Mouse (Mus musculus) CD4-positive helper T cell, adult 2 months (primary cell): ENCODE data around the gene Lmbr1.
A peak's percentile ranks its signal among the peaks of the same experiment; 100 is the strongest.
"Not testable (repeated sequence)": the region's sequence is repeated elsewhere in the genome, so short reads cannot be mapped to it uniquely, and the experiment has no call there.

Experiments used
- DNase-seq: peaks from one replicate; pipeline ENCODE4 v3.0.0-alpha.2; 2012; ENCODE audit warnings: low read depth, missing footprints, low spot score

Gene Lmbr1

DNA sequence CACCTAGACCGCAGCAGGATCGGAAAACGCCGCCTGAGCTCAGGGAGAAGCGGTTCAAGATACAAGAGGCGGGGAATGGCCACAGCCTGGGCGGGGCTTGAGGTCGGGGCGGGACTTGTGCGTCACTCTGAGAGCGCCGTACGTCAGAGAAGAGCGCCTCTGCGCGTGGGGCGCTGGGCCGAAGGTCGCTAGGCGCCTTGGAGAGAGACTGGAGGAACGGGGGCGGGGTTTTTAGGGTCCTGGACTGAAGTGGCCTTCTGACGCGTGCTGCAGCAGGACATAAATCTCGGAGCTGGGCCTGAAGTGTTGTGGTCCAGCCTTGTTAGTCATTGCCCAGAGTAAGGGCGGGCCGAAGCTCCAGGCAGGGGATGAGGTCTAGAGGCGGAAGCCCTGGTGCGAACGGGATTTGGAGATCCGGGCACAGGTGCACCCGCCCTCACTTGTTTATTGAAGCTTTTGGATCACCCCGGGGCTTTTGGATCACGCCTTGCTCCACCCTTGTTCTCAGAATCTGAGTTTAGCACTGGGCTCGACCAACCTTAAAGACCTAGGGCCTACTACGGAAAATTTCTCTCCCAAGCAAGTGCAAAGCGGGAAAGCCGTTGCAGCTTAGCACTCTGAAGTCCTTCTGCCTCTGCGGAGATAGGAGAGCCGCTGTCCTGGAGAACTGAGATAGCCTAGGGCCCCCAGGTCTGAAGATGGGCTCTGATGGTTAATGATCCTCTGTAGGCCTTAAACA lies at the start of gene Lmbr1:
Gene Lmbr1, minus strand, starts transcription at position 93 of the 739 bp plus-strand sequence.
- DNase-seq = peak; percentile 89

DNA sequence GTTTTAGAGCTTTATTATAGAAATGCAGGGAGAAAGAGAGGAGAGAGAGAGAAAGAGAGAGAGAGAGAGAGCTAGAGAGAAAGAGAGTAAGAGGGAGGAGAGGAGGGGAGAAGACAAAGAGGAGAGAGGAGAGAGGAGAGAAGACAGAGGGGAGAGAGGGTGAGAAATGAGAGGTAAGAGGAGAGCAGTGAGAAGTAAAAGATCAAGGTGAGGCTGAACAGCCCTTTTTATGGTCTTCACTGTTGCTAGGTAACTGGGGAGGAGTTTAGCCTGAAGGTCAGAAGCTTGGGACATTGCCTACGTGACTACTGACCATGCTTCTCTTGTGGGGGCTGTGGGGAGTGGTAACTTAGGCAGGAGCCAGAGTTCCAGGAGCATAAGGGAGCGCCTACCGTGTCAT lies 45.1 kb upstream of the Lmbr1 start:
- not testable (repeated sequence) for DNase-seq

DNA sequence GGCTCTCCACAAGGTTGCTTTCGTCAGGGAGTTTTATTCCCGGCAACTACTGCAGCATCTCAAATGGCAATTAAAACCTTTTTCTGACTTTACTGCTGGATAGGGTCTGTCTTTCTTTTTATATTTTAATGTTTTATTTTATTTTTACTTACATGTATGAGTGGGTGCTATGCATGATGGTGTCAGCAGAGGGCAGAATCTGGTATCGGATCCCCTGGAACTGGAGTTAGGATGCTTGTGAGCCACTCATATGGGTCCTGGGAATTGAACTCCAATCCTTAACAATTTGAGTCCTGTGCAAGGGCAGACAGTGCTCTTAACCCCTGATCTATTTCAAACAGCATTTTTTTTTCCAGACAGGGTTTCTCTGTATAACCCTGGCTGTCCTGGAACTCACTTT lies 34.9 kb upstream of the Lmbr1 start:
- DNase-seq = no peak

DNA sequence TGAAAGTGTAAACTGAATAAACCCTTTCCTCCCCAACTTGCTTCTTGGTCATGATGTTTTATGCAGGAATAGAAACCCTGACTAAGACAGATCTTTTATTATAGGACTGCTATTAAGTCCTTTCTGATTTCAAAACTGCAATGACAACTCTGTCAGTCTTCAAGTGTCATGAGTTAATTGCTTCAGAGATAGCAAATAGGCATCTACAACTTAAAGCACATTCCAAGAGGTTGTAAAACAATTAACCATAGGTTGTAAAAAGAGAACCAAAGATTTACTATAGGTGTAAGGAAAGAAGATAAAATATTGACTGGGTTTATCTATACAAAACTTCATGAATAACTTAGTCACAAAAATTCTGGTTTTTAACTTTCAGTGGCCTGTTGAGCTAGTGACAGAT lies 32.7 kb upstream of the Lmbr1 start:
- no peak for DNase-seq

DNA sequence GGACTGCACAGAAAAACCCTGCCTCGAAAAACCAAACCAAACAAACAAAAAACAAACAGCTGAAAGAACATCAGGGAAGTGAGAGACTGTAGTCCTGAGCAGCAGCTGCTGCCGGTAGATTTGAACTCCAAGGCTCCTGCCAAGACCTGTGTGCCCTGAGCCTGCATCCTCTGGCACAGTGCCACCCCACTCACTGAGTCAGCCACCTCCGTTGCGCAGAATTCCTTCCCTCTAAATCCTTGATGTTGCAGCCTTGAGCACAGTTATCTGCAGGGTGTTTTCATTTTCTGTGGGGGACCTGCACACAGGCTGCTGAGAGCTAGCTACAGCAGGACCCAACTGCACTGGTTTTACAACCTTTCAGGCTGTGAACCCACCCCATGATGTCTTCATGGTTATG lies 20.2 kb upstream of the Lmbr1 start:
- no peak for DNase-seq

DNA sequence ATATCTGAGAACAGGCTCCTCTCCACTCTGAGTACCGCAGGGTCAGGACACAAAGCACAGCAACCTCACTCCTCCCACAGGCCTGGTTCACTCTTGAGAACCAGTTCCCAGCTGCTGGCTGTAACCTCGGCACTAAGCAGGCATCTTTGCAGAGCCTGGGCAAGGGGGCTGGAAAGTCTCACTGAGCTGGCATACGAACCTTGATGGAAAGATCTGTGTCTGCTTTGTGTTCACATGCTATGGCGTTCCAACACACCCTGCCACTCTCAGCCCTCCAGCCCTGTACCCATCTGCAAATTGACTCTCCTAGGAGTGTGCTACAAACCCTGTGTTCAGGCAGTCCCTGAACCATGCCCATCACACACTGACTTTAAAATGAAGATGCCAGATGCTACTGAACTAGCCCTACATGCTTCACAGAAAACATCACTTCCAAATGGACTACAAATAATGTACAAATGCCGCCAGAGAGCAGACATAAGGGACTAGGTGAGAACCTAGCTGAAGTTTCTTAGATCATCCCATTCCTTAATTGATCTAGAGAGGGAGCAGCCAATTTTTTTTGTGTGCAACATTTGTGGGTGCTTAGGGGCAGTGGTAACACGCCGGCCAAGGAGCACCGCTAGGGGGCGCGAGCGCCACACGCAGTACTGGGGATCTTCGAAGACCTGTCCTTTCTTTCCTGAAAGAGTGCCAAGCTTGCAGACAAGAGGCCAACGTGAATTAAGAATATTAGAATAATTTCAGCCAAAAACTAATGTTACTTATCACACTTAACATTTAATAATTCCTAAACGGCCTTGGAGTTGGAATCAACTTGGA lies 11.0 kb upstream of the Lmbr1 start:
- peak; percentile 50 for DNase-seq

DNA sequence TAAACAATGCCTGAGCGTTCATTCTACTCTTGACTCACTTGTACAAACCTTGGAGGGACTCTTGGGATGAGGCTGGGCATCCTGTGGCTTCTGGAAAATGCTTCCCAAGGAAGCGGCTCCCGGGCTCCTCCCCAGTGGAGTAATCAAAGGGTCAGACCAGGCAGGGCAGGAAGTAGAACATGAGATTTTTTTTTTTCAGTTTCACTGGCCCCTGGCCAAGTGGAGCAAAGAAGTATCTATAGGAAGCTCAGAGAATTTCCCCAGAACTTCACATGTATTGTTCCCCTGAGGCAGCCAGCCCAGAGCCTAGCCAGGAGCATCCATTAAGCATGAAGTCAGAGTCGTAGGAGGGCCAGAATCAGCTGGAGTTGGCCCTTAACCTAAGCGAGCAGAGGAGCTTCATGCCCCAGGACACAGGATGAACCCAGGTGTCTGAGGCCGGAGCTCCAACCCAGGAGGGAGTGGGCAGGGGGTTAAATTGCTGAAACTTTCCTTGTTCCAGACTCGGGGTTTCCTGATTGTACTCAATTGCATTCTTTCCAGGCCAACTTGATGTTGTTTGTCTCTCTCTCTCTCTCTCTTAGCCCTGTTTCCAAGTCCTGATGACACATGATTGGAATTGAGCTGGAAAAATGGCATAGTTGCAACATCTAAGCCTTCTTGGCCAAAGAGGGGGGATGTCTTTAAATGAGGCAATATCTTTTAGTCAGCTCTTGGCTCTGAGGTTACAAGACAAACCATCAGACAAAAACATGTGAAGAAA lies 10.2 kb upstream of the Lmbr1 start:
- DNase-seq = no peak

DNA sequence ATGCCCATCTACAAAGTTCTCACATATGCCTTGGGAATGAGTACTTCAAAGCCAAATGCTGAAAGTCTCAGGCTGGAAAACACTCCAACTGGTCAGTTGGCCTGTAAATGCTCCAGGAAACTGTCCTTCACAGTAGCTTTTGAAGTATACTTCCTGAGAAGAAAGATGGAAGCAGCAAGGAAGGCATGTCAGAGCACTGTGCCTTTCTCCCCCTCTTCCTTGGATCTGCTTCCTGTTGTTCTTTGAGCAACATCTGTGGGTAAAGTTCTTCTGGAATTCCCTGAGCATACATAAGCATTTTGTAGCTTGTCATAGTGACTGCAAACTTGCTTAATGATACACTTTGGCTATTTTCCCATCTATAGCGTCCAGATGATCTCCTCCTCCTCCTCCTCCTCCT lies 9.4 kb upstream of the Lmbr1 start:
- no peak for DNase-seq

DNA sequence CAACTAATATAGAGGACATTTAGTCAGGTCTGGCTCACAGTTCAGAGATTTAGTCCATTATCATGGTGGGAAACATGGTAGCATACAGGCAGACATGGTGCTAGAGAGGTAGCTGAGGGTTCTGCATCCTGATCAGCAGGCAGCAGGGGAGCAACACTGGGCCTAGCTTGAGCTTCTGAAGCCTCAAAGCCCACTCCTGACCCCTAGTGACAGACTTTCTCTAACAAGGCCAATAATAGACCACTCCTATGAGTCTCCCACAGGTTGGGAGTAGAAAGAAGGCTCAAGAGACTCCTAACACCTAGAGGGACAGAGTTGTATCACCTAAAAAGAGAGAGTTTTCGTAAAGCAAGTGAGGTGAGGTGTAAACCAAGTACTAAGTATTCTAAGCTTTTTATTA lies 4.6 kb upstream of the Lmbr1 start:
- DNase-seq = no peak

DNA sequence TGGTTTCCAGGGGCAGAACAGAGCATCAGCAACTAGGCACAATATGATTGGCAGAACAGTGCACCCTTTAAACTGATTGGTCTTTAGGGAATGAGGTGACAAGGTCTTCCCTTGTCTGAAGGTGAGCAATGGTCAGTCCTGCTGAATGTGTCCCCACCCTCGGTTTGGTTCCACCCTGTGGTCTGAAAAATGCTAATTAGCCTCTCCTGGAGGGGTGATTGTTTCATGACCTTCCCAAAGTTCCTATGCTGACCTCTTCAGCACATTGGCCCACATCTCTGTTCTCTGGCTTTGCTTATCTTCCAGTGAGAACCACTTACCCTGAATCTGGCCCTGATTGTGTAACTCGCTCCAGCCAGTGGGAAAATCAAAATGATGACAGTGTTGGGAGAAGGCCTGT lies 1.9 kb upstream of the Lmbr1 start:
- DNase-seq = no peak

DNA sequence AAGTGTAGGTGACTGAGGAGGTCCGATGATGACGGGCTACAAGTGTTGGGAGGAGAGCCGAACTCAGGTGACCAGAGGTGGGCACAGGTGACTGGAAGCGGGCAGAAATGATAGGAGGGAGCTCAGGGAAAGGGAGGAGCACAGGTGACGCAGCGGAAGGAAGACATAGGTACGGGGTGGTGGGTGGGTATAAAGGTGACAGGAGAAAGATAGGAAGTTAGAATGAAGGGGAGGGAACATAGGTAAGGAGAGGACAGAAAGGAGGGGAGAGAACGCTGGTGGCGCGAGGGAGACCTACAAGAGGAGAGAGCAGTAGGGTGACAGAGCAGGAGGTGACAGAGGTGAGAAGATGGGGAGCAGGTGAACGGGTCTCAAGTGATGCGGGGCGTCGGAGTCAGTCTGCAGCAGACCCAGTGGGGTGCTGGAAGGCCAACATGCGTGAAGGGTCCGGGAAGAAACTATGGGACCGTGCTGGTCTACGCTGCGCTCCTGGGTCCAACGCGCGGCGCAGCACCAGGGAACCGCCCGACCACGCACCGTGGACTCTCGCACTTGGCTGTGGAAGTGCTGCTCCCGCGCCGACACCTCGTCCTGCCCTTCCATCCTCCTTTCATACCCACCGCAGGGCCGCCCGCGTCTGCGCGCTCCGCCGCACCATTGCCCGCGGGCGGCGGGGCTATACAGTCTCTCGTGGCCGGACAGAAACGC lies 446 bp downstream of the Lmbr1 start:
- no peak for DNase-seq

DNA sequence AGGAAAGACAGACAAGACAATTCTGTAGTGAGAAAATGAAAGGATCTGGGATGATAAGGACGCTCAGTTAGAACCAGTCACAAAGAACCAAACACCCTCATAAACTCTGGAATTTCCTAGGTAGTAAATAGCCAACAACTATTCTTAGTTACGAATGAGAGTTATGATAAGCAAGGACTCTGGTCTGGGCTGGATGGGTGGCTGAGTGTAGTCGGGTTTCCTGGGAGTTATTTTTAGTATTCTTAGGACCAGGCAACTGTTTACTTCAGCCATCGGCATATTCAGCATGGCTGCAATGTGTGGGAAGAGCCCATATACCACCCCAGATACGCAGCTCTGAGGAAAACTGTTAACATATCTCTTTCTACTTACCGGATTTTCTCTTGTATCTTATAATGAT lies 14.7 kb downstream of the Lmbr1 start:
- DNase-seq = no peak

DNA sequence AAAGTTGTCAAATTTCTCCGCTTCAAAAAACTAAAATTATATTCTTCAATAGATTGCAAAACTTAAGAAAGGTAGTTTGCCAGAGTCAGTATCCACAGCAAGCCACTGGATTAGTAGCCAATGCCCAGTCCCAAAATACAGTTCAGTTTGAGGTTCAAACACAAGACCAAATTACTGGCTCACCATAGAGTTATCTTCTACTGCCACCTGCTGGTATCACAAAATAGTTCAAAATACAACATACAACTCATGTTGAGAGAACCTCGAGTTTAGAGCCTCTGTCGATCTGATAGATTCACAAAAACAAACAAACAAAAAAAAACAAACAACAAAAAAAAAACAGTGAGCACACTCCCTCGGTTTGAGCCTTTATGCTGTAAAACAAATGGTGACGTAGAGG lies 42.4 kb downstream of the Lmbr1 start:
- DNase-seq = peak; percentile 8

DNA sequence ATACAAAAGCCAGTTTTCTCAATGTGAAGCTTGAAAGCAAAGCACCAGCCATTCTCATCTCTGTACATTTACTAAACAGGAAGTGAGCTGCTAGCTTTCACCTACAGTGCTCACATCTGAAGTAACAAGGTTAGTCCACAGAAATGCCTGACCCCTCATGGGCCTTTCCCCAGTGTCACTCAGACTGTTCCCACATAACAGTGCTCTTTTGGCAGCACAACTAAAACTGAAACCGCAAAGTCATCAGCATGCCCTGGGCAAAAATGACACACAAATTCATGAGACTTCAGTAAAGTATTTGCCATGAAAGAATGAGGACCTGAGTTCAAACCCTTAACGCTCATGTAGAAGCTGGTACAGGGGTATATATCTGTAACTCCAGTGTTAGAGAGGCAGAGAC lies 55.7 kb downstream of the Lmbr1 start:
- no peak for DNase-seq

DNA sequence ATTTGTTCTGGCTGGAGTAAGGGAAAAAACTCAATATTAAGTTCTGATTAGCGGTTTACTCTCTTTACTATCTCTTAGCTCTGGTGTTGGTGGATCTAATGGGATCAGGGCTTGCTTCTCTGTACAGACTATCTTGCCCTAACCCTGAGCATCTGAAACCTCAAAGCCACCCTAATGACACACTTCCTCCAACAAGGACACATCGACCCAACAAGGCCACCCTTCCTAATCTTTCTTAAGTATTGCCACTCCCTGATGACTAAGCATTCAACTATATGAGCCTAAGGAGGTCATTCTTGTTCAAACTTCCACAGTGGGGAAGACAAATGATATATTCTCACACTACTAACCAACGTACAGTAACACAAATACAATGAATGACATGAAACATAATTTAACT lies 69.0 kb downstream of the Lmbr1 start:
- DNase-seq = no peak

DNA sequence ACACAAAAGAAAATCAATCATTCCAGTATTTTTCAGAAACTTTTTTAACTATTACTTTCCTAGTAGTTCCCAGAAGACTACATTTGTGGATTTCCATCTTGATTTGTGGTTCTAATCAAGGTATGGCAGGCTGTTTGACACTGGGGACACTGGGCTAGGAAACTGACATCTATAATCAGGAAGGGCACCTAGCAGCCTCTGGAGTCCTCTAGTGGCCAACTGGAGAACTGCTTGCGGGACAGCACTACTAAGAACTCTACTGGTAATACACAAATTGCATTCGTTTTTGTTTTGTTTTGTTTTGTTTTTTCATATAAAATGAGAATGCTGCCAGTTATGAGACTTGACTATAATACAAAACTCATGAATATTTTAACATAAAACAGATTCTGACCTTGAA lies 85.0 kb downstream of the Lmbr1 start:
- peak; percentile 42 for DNase-seq

DNA sequence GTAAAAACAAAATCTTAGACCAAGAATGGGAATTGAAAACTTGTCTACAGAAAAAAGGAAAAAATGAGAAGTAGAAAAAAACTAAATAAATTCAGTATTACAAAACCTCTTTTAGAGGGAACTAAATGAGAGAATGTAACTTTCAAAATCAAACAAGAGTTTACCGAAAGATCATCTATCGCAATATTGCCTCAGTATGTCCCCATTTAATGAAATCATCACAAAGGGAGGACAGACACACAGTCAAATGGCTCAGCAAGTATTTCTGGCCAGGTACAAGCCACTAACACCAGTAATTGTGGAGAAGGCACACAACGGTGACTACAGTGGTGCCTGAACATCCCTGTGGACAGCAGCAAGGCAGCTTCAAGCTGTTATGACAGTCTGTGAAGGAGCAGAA lies 88.1 kb downstream of the Lmbr1 start:
- DNase-seq = no peak

DNA sequence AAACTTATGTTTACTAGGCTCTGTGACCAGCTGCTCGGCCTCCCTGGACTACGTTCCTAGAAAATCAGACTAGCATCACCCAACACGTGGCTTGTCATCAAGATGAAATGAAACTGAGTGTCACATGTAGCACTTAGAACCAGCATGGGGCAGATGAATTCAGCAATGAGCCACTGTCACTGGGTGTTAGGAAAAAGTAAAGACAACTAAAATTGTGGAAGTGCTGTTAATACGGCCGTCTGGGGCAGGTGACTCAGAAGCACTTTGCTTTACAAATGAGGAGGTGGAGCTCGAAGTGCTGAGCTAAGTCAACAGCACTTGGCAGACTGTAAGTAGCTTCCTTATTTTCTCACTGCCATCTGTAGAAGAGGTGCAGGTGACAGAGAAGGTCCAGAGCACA lies 88.5 kb downstream of the Lmbr1 start:
- DNase-seq = no peak

DNA sequence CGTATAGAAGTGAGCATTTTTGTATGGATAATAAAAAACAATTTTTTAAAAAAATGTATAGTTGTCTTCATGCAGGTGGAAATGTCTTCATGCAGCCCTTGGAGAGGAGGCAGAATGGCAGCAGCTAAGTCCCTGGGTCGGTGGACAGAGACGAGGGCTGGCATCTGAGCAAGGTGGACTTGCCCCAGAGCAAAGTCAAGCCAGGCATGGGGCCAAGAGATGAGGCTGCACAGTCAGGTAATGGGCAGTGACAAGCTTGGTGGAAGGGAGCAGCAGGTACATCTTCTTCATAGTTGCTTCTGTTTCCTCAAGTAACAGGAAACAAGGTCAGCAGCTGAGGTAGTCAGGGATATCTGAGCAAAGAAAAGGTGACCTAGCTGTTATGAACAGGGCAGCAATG lies 97.1 kb downstream of the Lmbr1 start:
- DNase-seq = no peak

DNA sequence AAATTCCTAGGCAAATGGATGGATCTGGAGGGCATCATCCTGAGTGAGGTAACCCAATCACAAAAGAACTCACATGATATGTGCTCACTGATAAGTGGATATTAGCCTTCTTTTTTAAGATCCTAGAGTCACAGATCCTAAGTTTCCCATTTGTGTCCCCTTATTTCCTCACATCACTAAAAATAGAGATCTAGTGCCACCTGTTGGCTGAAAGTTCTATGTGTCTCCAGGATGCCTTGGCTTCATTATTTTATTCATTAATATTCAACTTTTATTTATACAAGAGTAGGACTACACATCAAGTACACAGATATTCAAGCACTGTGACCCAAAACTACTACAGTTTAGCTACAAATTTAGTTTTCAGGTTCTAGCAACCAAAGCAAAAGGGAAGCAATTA lies 103.4 kb downstream of the Lmbr1 start:
- DNase-seq = no peak

DNA sequence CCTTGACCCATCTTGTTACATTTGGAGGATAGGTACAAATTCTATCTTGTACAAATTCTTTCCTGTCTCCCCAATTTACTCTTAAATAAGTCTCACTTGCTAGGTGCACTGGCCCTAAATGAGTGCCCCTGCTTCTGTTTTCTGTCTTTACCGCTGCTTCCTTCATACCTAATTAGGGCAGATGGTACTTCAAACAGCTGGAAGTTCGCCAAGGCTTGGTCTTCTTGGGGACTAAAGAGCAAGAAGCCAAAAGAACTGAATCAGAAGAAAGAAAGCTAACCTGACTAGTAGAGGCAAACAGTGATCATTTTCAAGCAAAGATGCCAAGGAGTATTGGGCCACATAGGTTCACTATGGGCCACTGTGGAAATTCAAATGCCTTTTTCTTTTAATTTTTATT lies 104.8 kb downstream of the Lmbr1 start:
- DNase-seq = no peak

DNA sequence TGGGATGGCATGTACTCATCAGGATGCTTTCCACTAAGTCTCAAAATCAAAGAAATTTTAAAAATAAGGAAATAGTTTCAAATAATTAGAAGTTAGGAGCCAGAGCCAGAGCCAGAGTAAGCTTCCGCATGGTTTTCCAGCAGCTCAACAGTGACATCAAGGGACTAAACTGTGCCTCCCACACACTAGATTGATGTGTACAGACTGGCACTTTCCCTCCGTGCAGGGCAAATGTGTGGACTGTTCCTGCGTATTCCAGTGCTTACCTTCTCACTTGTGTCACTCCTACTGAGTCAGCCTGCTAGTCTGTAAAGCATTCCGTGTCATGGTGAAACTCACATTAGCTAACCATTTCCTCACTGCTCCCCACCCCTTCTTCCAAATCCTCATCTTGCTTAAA lies 107.3 kb downstream of the Lmbr1 start:
- DNase-seq = no peak
